Mouse (Mus musculus) adrenal gland, adult 8-10 months (tissue): Measurements from ENCODE around the gene Pik3cd. TPM values are rescaled to one million over a fixed set of nuclear protein-coding genes. Genes with fewer than 3 reads are reported as not detected.

Experiments used
- DNase-seq: peaks from one replicate; pipeline ENCODE4 v3.0.0; 2022
- microRNA-seq, 2 experiments: library from miRNA; unstranded; fragments of <30 nt; microRNA quantifications; one replicate each; pipeline ENCODE4 v1.2.0; 2022
- total RNA-seq, 4 experiments: library from RNA; stranded (reverse); gene quantifications; 2 replicates each; pipeline ENCODE4 v1.2.4; 2022

Gene Pik3cd
- total RNA-seq, 4 experiments from 2014 or later, result 4.8 to 9.3 (median 7.0) TPM

- no peak for DNase-seq
Observed at GRCm38 (mm10) chr4:149608309-149608638, 94.1 kb downstream of the Pik3cd start.

- DNase-seq, result no peak
Observed at GRCm38 (mm10) chr4:149607591-149608308, 94.6 kb downstream of the Pik3cd start.

DNA sequence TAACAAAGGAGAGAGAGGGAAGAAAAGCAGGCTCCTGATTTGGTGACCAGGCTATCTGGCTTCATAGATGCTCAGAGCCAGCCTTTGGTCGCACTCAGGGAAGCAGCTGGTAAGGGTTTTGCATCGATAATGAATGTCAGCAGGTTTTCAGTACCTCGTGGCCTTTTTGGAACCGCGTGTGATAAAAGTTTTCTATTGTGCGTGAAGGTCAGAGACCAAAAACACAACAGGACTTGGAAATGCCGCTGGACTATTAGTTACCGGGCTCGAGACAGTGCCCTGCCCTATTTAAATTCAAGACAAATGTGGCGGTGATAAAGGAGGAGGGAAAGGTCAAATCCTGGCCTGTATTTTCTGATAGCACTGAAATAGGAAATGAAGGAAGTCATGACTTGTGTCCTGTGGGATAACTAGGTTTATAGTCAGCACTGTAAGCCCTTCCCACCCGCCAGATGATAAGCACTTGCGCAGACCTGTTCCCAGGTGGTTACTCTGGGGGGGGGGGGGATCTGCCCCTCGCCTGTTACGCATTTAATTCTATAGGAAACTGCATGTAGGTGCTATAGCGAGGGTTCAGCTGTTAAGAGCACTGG is 95.5 kb downstream of the Pik3cd start:
- no peak for DNase-seq

DNA sequence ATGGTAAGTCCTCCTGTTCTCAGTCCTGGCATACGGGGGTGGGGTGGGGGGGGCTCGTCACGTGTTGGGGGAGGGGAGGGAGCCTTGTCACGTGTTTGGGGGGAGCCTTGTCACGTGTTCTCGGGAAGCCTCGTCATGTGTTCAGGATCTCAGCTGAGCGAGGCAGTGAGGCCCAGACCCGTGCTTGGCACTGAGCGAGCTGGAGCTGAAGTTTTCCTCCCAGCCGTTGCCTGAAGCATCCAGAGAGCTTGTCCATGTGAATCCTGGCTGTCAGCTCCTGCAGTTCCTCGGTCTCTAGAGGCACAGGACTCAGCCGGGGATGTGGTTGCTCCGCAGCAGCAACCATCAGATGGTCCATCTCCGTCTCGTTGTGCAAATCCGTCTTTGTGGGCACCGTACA is 96.3 kb downstream of the Pik3cd start:
- no peak for DNase-seq

DNA sequence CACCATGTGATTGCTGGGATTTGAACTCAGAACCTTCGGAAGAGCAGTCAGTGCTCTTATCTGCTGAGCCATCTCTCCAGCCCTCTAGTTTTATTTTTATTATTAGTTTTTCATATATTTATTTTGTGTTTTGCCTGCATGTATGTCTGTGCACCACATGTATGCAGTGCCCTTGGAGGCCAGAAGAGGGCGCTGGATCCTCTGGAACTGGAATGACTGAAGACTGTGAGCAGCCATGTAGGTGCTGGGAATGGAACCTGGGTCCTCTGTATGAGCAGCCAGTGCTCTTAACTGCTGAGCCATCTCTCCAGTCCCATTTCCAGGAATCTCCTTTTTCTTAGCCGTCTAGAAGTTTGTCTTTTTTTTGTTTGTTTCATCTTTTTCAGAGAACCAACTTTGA is 97.9 kb downstream of the Pik3cd start:
- DNase-seq, result no peak

GRCm38 (mm10) chr4:149603860-149604259 is 98.5 kb downstream of the Pik3cd start:
- no peak for DNase-seq

- no peak for DNase-seq
Observed at GRCm38 (mm10) chr4:149602236-149602635, 100.1 kb downstream of the Pik3cd start.

- DNase-seq, result no peak
Observed at GRCm38 (mm10) chr4:149601484-149601883, 100.9 kb downstream of the Pik3cd start.

- DNase-seq, result no peak
Observed at GRCm38 (mm10) chr4:149600130-149600529, 102.2 kb downstream of the Pik3cd start.

DNA sequence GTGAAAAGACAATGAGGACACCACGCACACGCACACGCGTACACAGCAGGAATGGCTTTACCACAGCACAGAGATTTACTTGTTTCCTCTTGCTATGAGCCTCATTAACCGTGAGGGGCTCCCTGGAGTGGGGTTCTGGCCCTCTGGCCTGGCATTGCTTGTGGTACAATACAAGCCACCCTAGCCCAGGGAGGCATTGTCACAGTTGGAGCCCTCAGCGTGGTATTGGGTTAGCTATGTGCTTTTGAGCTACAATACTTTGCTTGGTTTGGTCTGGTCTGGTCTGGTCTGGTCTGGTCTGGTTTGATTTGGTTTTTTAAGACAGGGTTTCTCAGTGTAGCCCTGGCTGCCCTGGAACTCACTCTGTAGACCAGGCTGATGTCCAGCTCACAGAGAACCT is 102.8 kb downstream of the Pik3cd start:
- no peak for DNase-seq

Small RNA genes lying within 50 kb of the gene (microRNA-seq; reads per million reads assigned to microRNA genes)
- gene Mir7023, result 0 to 0.70 reads per million in 2 experiments

Other genes with a start within 250 kb of the Pik3cd start
- 10 to 100 TPM in 1 of 4 experiments, 1 to 10 TPM in 3; 3.0 to 12.9 (median 7.2) TPM for gene Rbp7, start 247.6 kb downstream of the Pik3cd start, total RNA-seq
- not detected for gene Tmem274, start 225.2 kb downstream of the Pik3cd start, total RNA-seq
- gene Nmnat1, start 217.4 kb downstream of the Pik3cd start, total RNA-seq, result 10 to 100 TPM; 14.8 to 19.5 (median 17.8) TPM
- gene Lzic, start 217.3 kb downstream of the Pik3cd start, total RNA-seq, result 10 to 100 TPM; 19.9 to 25.1 (median 24.1) TPM
- gene Ctnnbip1, start 184.3 kb downstream of the Pik3cd start, total RNA-seq, result 10 to 100 TPM; 25.3 to 34.5 (median 29.7) TPM
- 100 to 1,000 TPM; 106 to 164 (median 136) TPM for gene Clstn1, start 116.1 kb downstream of the Pik3cd start, total RNA-seq
- gene Tmem201, start 35.5 kb upstream of the Pik3cd start, total RNA-seq, result 10 to 100 TPM; 29.0 to 41.6 (median 36.4) TPM
- gene Slc25a33, start 71.7 kb upstream of the Pik3cd start, total RNA-seq, result 10 to 100 TPM; 22.2 to 24.2 (median 23.6) TPM